Mouse (Mus musculus) testis, adult 2 months (tissue): ENCODE measurements around the gene Ctsl.

Experiments
- CTCF ChIP-seq: fragments of 200-500 bp; IDR thresholded peaks from 2 replicates; pipeline ENCODE4 v1.5.1; 2012; ENCODE audit warnings: low read depth, mild to moderate bottlenecking, inconsistent platforms, low read length, moderate library complexity; ENCODE audit not compliant: control insufficient read depth, insufficient read depth, insufficient replicate concordance
- POLR2A ChIP-seq: fragments of 200-500 bp; IDR thresholded peaks from 2 replicates; pipeline ENCODE4 v1.6.1; 2012; ENCODE audit warnings: low read depth, mild to moderate bottlenecking, inconsistent platforms, low read length, moderate library complexity; ENCODE audit not compliant: control insufficient read depth

DNA sequence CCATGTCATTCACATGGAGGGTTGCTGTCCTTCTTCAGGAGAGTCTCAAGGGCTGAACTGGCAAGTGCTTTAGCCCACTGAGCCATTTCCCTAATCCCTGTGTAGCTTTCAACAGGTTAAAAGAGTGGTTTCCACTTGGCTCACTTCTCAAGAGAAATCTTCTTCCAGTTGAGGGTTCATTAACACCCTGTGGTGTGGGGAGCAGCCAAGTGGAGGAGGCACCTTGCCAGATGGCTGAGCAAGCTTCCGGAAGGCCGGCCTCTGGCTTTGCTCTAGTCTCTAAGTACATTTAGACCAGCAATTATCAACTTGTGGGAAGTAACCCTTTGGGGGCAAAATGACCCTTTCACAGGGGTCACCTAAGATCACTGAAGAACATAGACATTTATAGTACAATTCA, 52.3 kb downstream of the Ctsl start:
- TF ChIP-seq CTCF = no peak
- no peak for TF ChIP-seq POLR2A
